11 mouse cellular contexts compared by ENCODE assay signal in genomic region chr3:127930326-127931012, GRCm38 (mm10). TPM values are rescaled to one million over a fixed set of nuclear protein-coding genes. Genes with fewer than 3 reads are reported as not detected.
A peak's percentile ranks its signal among the peaks of the same experiment; 100 is the strongest.
DNase-seq lines count a peak whose midpoint lies in the region; ATAC-seq and TF ChIP-seq lines count a peak whose summit lies in the region.
"Had no signal": no experiment of that assay in that cellular context is flagged by ENCODE, and none has a peak within 500 bp of the region (broad histone marks: within the 10 kb centered on the region; RNA-seq: fewer than 3 reads in every experiment).

No protein-coding gene starts in this region.

- no peaks in the 10 kb centered on the region for H3K9me3 ChIP-seq in heart, postnatal 0 days (replicated peaks; ENCODE audit: control insufficient read depth, low read length)
- H3K9me3 ChIP-seq in intestine, postnatal 0 days (ENCODE audit: control insufficient read depth): no peaks in the 10 kb centered on the region
- H3K9me3 ChIP-seq: hindbrain, embryonic 15.5 days had no signal

- H3K27me3 ChIP-seq in heart, postnatal 0 days (ENCODE audit: control insufficient read depth, insufficient read depth, low read length): no peaks in the 10 kb centered on the region
- no peaks in the 10 kb centered on the region for H3K27me3 ChIP-seq in intestine, postnatal 0 days (replicated peaks; ENCODE audit: control insufficient read depth, insufficient read depth, low read length)
- H3K27me3 ChIP-seq in small intestine, adult 2 months (ENCODE audit: control insufficient read depth, insufficient read depth, low read length): no peaks in the 10 kb centered on the region
- H3K27me3 ChIP-seq in thymus, adult 2 months (ENCODE audit: control insufficient read depth, insufficient read depth, low read length): no peaks in the 10 kb centered on the region
- H3K27me3 ChIP-seq: hindbrain, embryonic 15.5 days had no signal

- 56% methylated on average over 9 of the region's 9 CpGs for WGBS in heart, postnatal 0 days
- 60% methylated on average over 9 of the region's 9 CpGs for WGBS in intestine, postnatal 0 days
- WGBS in small intestine, adult 2 months: 50% methylated on average over 9 of the region's 9 CpGs
- WGBS in thymus, adult 2 months: 94% methylated on average over 9 of the region's 9 CpGs

- no peak overlapping the region for H3K4me2 ChIP-seq in heart, postnatal 0 days (ENCODE audit: low read depth, low read length)
- peak overlapping the region; percentile 49 for H3K4me2 ChIP-seq in intestine, postnatal 0 days (replicated peaks; ENCODE audit: low read depth)
- H3K4me2 ChIP-seq: hindbrain, embryonic 15.5 days had no signal

- TF ChIP-seq CTCF in heart, postnatal 0 days (IDR thresholded peaks at IDR 0.05; ENCODE audit: low read depth): no peak
- no peak for TF ChIP-seq CTCF in intestine, postnatal 0 days (IDR thresholded peaks at IDR 0.05; ENCODE audit: low read depth)
- TF ChIP-seq CTCF in small intestine, adult 2 months (IDR thresholded peaks at IDR 0.05; ENCODE audit: extremely low read depth, insufficient read length, insufficient replicate concordance, low read depth, low read length): no peak
- TF ChIP-seq CTCF in thymus, adult 2 months (IDR thresholded peaks at IDR 0.05; ENCODE audit: borderline replicate concordance, control insufficient read depth, extremely low read depth, insufficient read depth, low read length, poor library complexity): no peak
- TF ChIP-seq CTCF in layer of hippocampus, adult 2 months (conservative IDR thresholded peaks at IDR 0.05): no peak

- DNase-seq in heart, postnatal 0 days (ENCODE audit: low spot score): peak; percentile 20
- no peak for DNase-seq in heart, adult 9 months (ENCODE audit: low spot score in 2 of 2)
- peak; percentile 92 for DNase-seq in c-Kit-positive CD71-positive TER-119-negative erythroid progenitor cells, embryonic 14.5 days (ENCODE audit: low read depth)
- DNase-seq in layer of hippocampus, adult 9-11 months: no peak
- DNase-seq in thymus, adult 2 months: no peak
- no peak for DNase-seq in layer of hippocampus, adult 2 months (ENCODE audit: low spot score in 2 of 2)
- DNase-seq: cerebellum, adult 9-11 months had no signal

- TF ChIP-seq EP300 in heart, postnatal 0 days (IDR thresholded peaks at IDR 0.05; ENCODE audit: low read depth): no peak

- H3K9ac ChIP-seq in heart, postnatal 0 days (replicated peaks; ENCODE audit: low read depth, low read length): no peak overlapping the region
- no peak overlapping the region for H3K9ac ChIP-seq in intestine, postnatal 0 days (ENCODE audit: low read depth, low read length)
- H3K9ac ChIP-seq: hindbrain, embryonic 15.5 days had no signal

- no peak overlapping the region for H3K4me3 ChIP-seq in heart, postnatal 0 days (ENCODE audit: low read depth, low read length)
- H3K4me3 ChIP-seq in intestine, postnatal 0 days (ENCODE audit: low read depth, low read length): no peak overlapping the region
- H3K4me3 ChIP-seq in small intestine, adult 2 months (ENCODE audit: low read depth, low read length): 0 out of 2 replicates have a peak overlapping the region, but pooled peaks have one; percentile 34
- no peak overlapping the region for H3K4me3 ChIP-seq in thymus, adult 2 months (ENCODE audit: control insufficient read depth, insufficient read depth, low read length)
- H3K4me3 ChIP-seq in layer of hippocampus, adult 2 months: no peak overlapping the region
- H3K4me3 ChIP-seq: hindbrain, embryonic 15.5 days had no signal

- H3K27ac ChIP-seq in heart, postnatal 0 days (ENCODE audit: low read depth): peak overlapping the region; percentile 66
- peak overlapping the region; percentile 46 for H3K27ac ChIP-seq in intestine, postnatal 0 days (ENCODE audit: low read depth, low read length)
- H3K27ac ChIP-seq in small intestine, adult 2 months (ENCODE audit: insufficient read depth, low read depth, low read length): peak overlapping the region; percentile 85
- H3K27ac ChIP-seq in thymus, adult 2 months (ENCODE audit: control insufficient read depth, insufficient read depth, low read length): no peak overlapping the region
- H3K27ac ChIP-seq in layer of hippocampus, adult 2 months: no peak overlapping the region
- H3K27ac ChIP-seq: hindbrain, embryonic 15.5 days had no signal

- no peaks in the 10 kb centered on the region for H3K4me1 ChIP-seq in heart, postnatal 0 days (ENCODE audit: control insufficient read depth, insufficient read depth)
- H3K4me1 ChIP-seq in intestine, postnatal 0 days (replicated peaks; ENCODE audit: control insufficient read depth, insufficient read depth, low read length): no peaks in the 10 kb centered on the region
- peaks cover 8% of the 10 kb centered on the region; the same call in 1 of the 2 replicates for H3K4me1 ChIP-seq in small intestine, adult 2 months (ENCODE audit: control insufficient read depth, insufficient read depth, insufficient read length, low read length)
- peaks cover 8% of the 10 kb centered on the region for H3K4me1 ChIP-seq in thymus, adult 2 months (replicated peaks; ENCODE audit: control insufficient read depth, insufficient read depth, low read length)
- H3K4me1 ChIP-seq: hindbrain, embryonic 15.5 days had no signal

- ATAC-seq in heart, postnatal 0 days (ENCODE audit: insufficient read depth, low read depth): peak; percentile 70
- peak; percentile 85 for ATAC-seq in intestine, postnatal 0 days
- ATAC-seq: forebrain, embryonic 14.5 days had no signal

- no peaks in the 10 kb centered on the region for H3K36me3 ChIP-seq in heart, postnatal 0 days (replicated peaks; ENCODE audit: control insufficient read depth, insufficient read depth, low read length)
- no peaks in the 10 kb centered on the region for H3K36me3 ChIP-seq in intestine, postnatal 0 days (ENCODE audit: control insufficient read depth, insufficient read depth)
- no peaks in the 10 kb centered on the region for H3K36me3 ChIP-seq in small intestine, adult 2 months (ENCODE audit: control insufficient read depth, insufficient read depth, low read length)
- no peaks in the 10 kb centered on the region for H3K36me3 ChIP-seq in thymus, adult 2 months (ENCODE audit: control insufficient read depth, insufficient read depth, low read length)
- H3K36me3 ChIP-seq: hindbrain, embryonic 15.5 days had no signal

- no peak for TF ChIP-seq POLR2A in small intestine, adult 2 months (IDR thresholded peaks at IDR 0.05; ENCODE audit: low read depth, low read length)
- no peak for TF ChIP-seq POLR2A in thymus, adult 2 months (IDR thresholded peaks at IDR 0.05; ENCODE audit: control insufficient read depth, extremely low read depth, insufficient read depth, low read length, poor library complexity)

RNA-seq across cellular contexts. Expression of gene Fam241a, which starts 34.3 kb away (rescaled TPM):
- 9.1 and 10.1 TPM in 2 replicates for total RNA-seq in heart, postnatal 0 days (2014; rRNA removed; ENCODE audit: low replicate concordance)
- polyA plus RNA-seq in heart, postnatal 0 days (2015; fragmentation: Nextera tagmentation; extraction: Ambion mirVana): 7.8 and 8.3 TPM in 2 replicates
- 17.8 and 18.9 TPM in 2 replicates for polyA plus RNA-seq in intestine, postnatal 0 days (2015; fragmentation: Nextera tagmentation; extraction: Ambion mirVana)
- polyA plus RNA-seq in small intestine, adult 2 months (2012; rRNA removed): 2.3 and 3.6 TPM in 2 replicates
- polyA plus RNA-seq in thymus, adult 2 months (2012; rRNA removed): 4.8 and 5.7 TPM in 2 replicates
- 1 to 10 TPM; 1.9 to 2.3 TPM for total RNA-seq in layer of hippocampus, adult 2 months (2021)

Comparison
In these comparisons a context has a peak if more than half of its experiments do, and no peak if none do; other contexts are left out.
1. DNase-seq: peak in heart, postnatal 0 days (single experiment) and c-Kit-positive CD71-positive TER-119-negative erythroid progenitor cells, embryonic 14.5 days (single experiment); none in heart, adult 9 months (0 of 2), layer of hippocampus, adult 9-11 months (single experiment), thymus, adult 2 months (single experiment) and layer of hippocampus, adult 2 months (0 of 2).
2. H3K27ac ChIP-seq: peak in heart, postnatal 0 days (single experiment), intestine, postnatal 0 days (single experiment) and small intestine, adult 2 months (single experiment); none in thymus, adult 2 months (single experiment) and layer of hippocampus, adult 2 months (single experiment).